Mouse (Mus musculus) hindbrain, embryonic 16.5 days (tissue): ENCODE measurements around the gene Vkorc1. TPM values are rescaled to one million over a fixed set of nuclear protein-coding genes. Genes with fewer than 3 reads are reported as not detected.
A peak's percentile ranks its signal among the peaks of the same experiment; 100 is the strongest.

Source experiments
- ATAC-seq: fragments of 200-750 bp; cut with Nextera tagmentation; 2 replicates; pipeline ENCODE4 v1.8.0; 2017; ENCODE audit warnings: moderate TSS enrichment, moderate library complexity
- H3K27ac ChIP-seq: fragments of 300-500 bp; sonication (generic); 2 replicates; pipeline ENCODE4 v1.5.1; 2014; ENCODE audit warnings: low read depth, mild to moderate bottlenecking, control low read depth, low read length, moderate library complexity
- H3K27me3 ChIP-seq: fragments of 300-500 bp; sonication (generic); replicated peaks from 2 replicates; pipeline ENCODE4 v1.6.1; 2014; ENCODE audit warnings: low read length; ENCODE audit not compliant: control insufficient read depth, insufficient read depth
- H3K36me3 ChIP-seq: fragments of 300-500 bp; sonication (generic); 2 replicates; pipeline ENCODE4 v1.6.1; 2014; ENCODE audit warnings: mild to moderate bottlenecking, low read length, moderate library complexity, mixed read lengths; ENCODE audit not compliant: control insufficient read depth, insufficient read depth
- H3K4me1 ChIP-seq: fragments of 300-500 bp; sonication (generic); 2 replicates; pipeline ENCODE4 v1.6.1; 2014; ENCODE audit warnings: low read depth, low read length; ENCODE audit not compliant: control insufficient read depth, insufficient read depth
- H3K4me2 ChIP-seq: fragments of 300-500 bp; sonication (generic); 2 replicates; pipeline ENCODE4 v1.6.1; 2014; ENCODE audit warnings: mild to moderate bottlenecking, low read length, control low read depth, moderate library complexity
- H3K4me3 ChIP-seq: fragments of 300-500 bp; sonication (generic); 2 replicates; pipeline ENCODE4 v1.5.1; 2014; ENCODE audit warnings: mild to moderate bottlenecking, low read length, control low read depth, moderate library complexity
- H3K9ac ChIP-seq: fragments of 300-500 bp; sonication (generic); 2 replicates; pipeline ENCODE4 v1.6.1; 2014; ENCODE audit warnings: low read depth, mild to moderate bottlenecking, control low read depth, low read length, moderate library complexity
- H3K9me3 ChIP-seq: fragments of 300-500 bp; sonication (generic); 2 replicates; pipeline ENCODE4 v1.6.1; 2014; ENCODE audit warnings: mild to moderate bottlenecking, low read length, moderate library complexity; ENCODE audit not compliant: control insufficient read depth
- WGBS: fragments of 180-500 bp; shearing (Covaris S2); extraction: QIAGEN DNeasy Blood & Tissue Kit; methylation state at CpG from one replicate; pipeline ENCODE4 v1.1.7; 2014; 5-methylcytosine and 5-hydroxymethylcytosine counted together
- polyA plus RNA-seq: library from polyadenylated mRNA; unstranded; fragments of >200 nt; fragmentation: Nextera tagmentation; extraction: Ambion mirVana; gene quantifications from 2 replicates; pipeline ENCODE4 v1.2.1, GENCODE M21; 2015

Gene Vkorc1
- polyA plus RNA-seq, 1 experiment from 2014 or later = 75.2 TPM

GRCm38 (mm10) chr7:127875627-127876001 is 19.8 kb downstream of the Vkorc1 start:
- Histone ChIP-seq H3K9me3 (no peaks in the 10 kb centered on the region), H3K9ac (peak overlapping the region; percentile 94), H3K27ac (peak overlapping the region; percentile 98), H3K27me3 (no peaks in the 10 kb centered on the region), H3K36me3 (peaks cover 21% of the 10 kb centered on the region), H3K4me2 (peak overlapping the region; percentile 76), H3K4me3 (peak overlapping the region; percentile 83), H3K4me1 (peaks cover 27% of the 10 kb centered on the region)
- ATAC-seq = peak; percentile 97
- WGBS = under 1% methylated on average over 43 of the region's 43 CpGs

GRCm38 (mm10) chr7:127874812-127875626 is 20.4 kb downstream of the Vkorc1 start:
- peak overlapping the region; percentile 83 for H3K4me3 ChIP-seq
- H3K9me3 ChIP-seq = no peaks in the 10 kb centered on the region
- no peaks in the 10 kb centered on the region for H3K27me3 ChIP-seq
- H3K4me1 ChIP-seq = peaks cover 27% of the 10 kb centered on the region
- peak overlapping the region; percentile 76 for H3K4me2 ChIP-seq
- peaks cover 15% of the 10 kb centered on the region for H3K36me3 ChIP-seq
- ATAC-seq = peak; percentile 38
- WGBS = 4% methylated on average over 20 of the region's 20 CpGs
- H3K27ac ChIP-seq = peak overlapping the region; percentile 98
- peak overlapping the region; percentile 94 for H3K9ac ChIP-seq

GRCm38 (mm10) chr7:127870136-127870821 is 25.1 kb downstream of the Vkorc1 start:
- Histone ChIP-seq H3K36me3 (peaks cover 19% of the 10 kb centered on the region), H3K27ac (no peak overlapping the region), H3K4me1 (peaks cover 19% of the 10 kb centered on the region), H3K4me3 (no peak overlapping the region), H3K4me2 (no peak overlapping the region), H3K9ac (no peak overlapping the region), H3K27me3 (no peaks in the 10 kb centered on the region), H3K9me3 (no peaks in the 10 kb centered on the region)
- WGBS = 76% methylated on average over 5 of the region's 5 CpGs
- ATAC-seq = no peak

- peak; percentile 56; the same call in 1 of the 2 replicates for ATAC-seq
- H3K36me3 ChIP-seq = peaks cover 24% of the 10 kb centered on the region
Observed at GRCm38 (mm10) chr7:127869149-127869810, 26.1 kb downstream of the Vkorc1 start.

GRCm38 (mm10) chr7:127867641-127868040 is 27.8 kb downstream of the Vkorc1 start:
- H3K9me3 ChIP-seq = no peaks in the 10 kb centered on the region
- H3K36me3 ChIP-seq = peaks cover 24% of the 10 kb centered on the region
- no peaks in the 10 kb centered on the region; the same call in 1 of the 2 replicates for H3K4me1 ChIP-seq
- no peak for ATAC-seq
- H3K4me2 ChIP-seq = no peak overlapping the region
- WGBS = 97% methylated on average over 18 of the region's 18 CpGs
- no peak overlapping the region for H3K4me3 ChIP-seq
- H3K27me3 ChIP-seq = no peaks in the 10 kb centered on the region
- H3K9ac ChIP-seq = no peak overlapping the region
- no peak overlapping the region for H3K27ac ChIP-seq

More at GRCm38 (mm10) chr7:127869149-127869810, 26.1 kb downstream of the Vkorc1 start:
- Histone ChIP-seq H3K4me1 (peaks cover 15% of the 10 kb centered on the region), H3K4me2 (no peak overlapping the region), H3K27ac (no peak overlapping the region), H3K9me3 (no peaks in the 10 kb centered on the region), H3K9ac (no peak overlapping the region), H3K4me3 (no peak overlapping the region), H3K27me3 (no peaks in the 10 kb centered on the region)
- 54% methylated on average over 3 of the region's 3 CpGs for WGBS

- Histone ChIP-seq H3K27ac (no peak overlapping the region), H3K4me1 (no peaks in the 10 kb centered on the region; the same call in 1 of the 2 replicates), H3K9ac (no peak overlapping the region), H3K4me2 (no peak overlapping the region), H3K27me3 (no peaks in the 10 kb centered on the region), H3K9me3 (no peaks in the 10 kb centered on the region), H3K4me3 (no peak overlapping the region), H3K36me3 (peaks cover 24% of the 10 kb centered on the region)
- WGBS = 95% methylated on average over 10 of the region's 12 CpGs
- ATAC-seq = no peak
Observed at GRCm38 (mm10) chr7:127866434-127866833, 29.0 kb downstream of the Vkorc1 start.

- Histone ChIP-seq H3K36me3 (no peaks in the 10 kb centered on the region), H3K9me3 (no peaks in the 10 kb centered on the region), H3K4me3 (no peak overlapping the region), H3K27ac (no peak overlapping the region), H3K9ac (no peak overlapping the region), H3K4me2 (no peak overlapping the region), H3K4me1 (no peaks in the 10 kb centered on the region), H3K27me3 (no peaks in the 10 kb centered on the region)
- WGBS = 93% methylated on average over 6 of the region's 6 CpGs
- ATAC-seq = no peak
Observed at GRCm38 (mm10) chr7:127858258-127858657, 37.2 kb downstream of the Vkorc1 start.

- Histone ChIP-seq H3K27ac (no peak overlapping the region), H3K9ac (no peak overlapping the region), H3K4me2 (no peak overlapping the region), H3K9me3 (no peaks in the 10 kb centered on the region), H3K4me3 (no peak overlapping the region), H3K36me3 (peaks cover 2% of the 10 kb centered on the region; the same call in 1 of the 2 replicates), H3K4me1 (no peaks in the 10 kb centered on the region), H3K27me3 (no peaks in the 10 kb centered on the region)
- 73% methylated on average over 5 of the region's 5 CpGs for WGBS
- ATAC-seq = no peak
Observed at GRCm38 (mm10) chr7:127850906-127851305, 44.5 kb downstream of the Vkorc1 start.
